Mouse (Mus musculus): ENCODE results near the gene Plscr3.
"Not testable (repeated sequence)": the region's sequence is repeated elsewhere in the genome, so short reads cannot be mapped to it uniquely, and the experiment has no call there.

Plscr3 gene

GRCm38 (mm10) chr11:69833554-69833953 is 12.6 kb upstream of the Plscr3 start:
- no peak for DNase-seq

- peak; percentile 38 for DNase-seq
Measured at GRCm38 (mm10) chr11:69834001-69834549, 12.1 kb upstream of the Plscr3 start.

- no peak for DNase-seq
Measured at GRCm38 (mm10) chr11:69835326-69835965, 10.7 kb upstream of the Plscr3 start.

- DNase-seq, result no peak
Measured at GRCm38 (mm10) chr11:69835966-69836335, 10.2 kb upstream of the Plscr3 start.

GRCm38 (mm10) chr11:69836703-69837576 is 9.2 kb upstream of the Plscr3 start:
- DNase-seq, result peak; percentile 47

- peak; percentile 82 for DNase-seq
Measured at GRCm38 (mm10) chr11:69837604-69837951, 8.6 kb upstream of the Plscr3 start, which contains the start of gene Nlgn2. Nlgn2 (minus strand) TSS chr11:69837784.

- DNase-seq, result peak; percentile 94
Measured at GRCm38 (mm10) chr11:69837952-69838713, 8.0 kb upstream of the Plscr3 start, which contains the start of gene Tmem256. Tmem256 (plus strand) TSS chr11:69838514.

- DNase-seq, result no peak
Measured at GRCm38 (mm10) chr11:69838714-69839104, 7.5 kb upstream of the Plscr3 start.

GRCm38 (mm10) chr11:69846738-69847688 is 837 bp downstream of the Plscr3 start:
- DNase-seq, result no peak

- no peak for DNase-seq
Measured at GRCm38 (mm10) chr11:69848021-69848420, 1.8 kb downstream of the Plscr3 start.

GRCm38 (mm10) chr11:69849128-69849527 is 3.0 kb downstream of the Plscr3 start:
- DNase-seq, result no peak

GRCm38 (mm10) chr11:69849884-69850283 is 3.7 kb downstream of the Plscr3 start:
- DNase-seq, result no peak

GRCm38 (mm10) chr11:69850754-69851153 is 4.6 kb downstream of the Plscr3 start:
- no peak for DNase-seq

GRCm38 (mm10) chr11:69853994-69854393 is 7.8 kb downstream of the Plscr3 start:
- DNase-seq, result no peak

GRCm38 (mm10) chr11:69854680-69855079 is 8.5 kb downstream of the Plscr3 start:
- no peak for DNase-seq

- no peak for DNase-seq
Measured at GRCm38 (mm10) chr11:69855347-69855746, 9.2 kb downstream of the Plscr3 start.

GRCm38 (mm10) chr11:69858113-69858998 is 12.2 kb downstream of the Plscr3 start, which contains the start of gene Tnk1:
Tnk1 (minus strand) TSS chr11:69858730.
- DNase-seq, result no peak

- not testable (repeated sequence) for DNase-seq
Measured at GRCm38 (mm10) chr11:69863729-69864128, 17.6 kb downstream of the Plscr3 start.

GRCm38 (mm10) chr11:69864138-69864860 is 18.1 kb downstream of the Plscr3 start:
- no peak for DNase-seq

- no peak for DNase-seq
Measured at GRCm38 (mm10) chr11:69865561-69865960, 19.4 kb downstream of the Plscr3 start.

Measured in right cerebral cortex, postnatal 14 days (tissue).